Mouse (Mus musculus): ENCODE measurements around the gene Cntnap1.

DNA sequence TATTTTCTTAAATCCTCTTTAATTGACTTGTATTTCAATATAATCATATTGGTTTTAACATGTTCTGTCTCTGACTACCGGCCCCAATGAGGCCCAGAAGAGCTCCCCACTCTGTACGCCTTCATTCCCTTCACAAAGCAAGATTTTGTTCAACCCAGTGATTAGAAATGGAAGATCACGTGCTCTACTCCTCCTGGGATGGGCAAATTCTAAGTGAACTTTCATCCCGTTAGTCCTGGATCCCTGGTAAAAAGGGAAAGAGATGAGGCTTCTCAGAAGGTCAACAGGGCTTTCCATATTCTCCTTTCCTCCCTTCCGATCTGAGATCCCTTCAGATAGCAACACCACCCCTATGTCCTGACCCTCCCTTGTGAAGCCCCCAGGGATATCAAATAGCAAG lies 60.2 kb downstream of the Cntnap1 start:
- TF ChIP-seq CTCF (IDR thresholded peaks at IDR 0.05; ENCODE audit: control insufficient read depth, insufficient read depth, low read length) (no peak), POLR2A (IDR thresholded peaks at IDR 0.05; ENCODE audit: borderline replicate concordance, control insufficient read depth, low read depth, low read length) (no peak)
